Mouse (Mus musculus) liver (tissue): ENCODE results near the gene Mgat4c.

Source experiments
- DNase-seq: peaks from one replicate; pipeline ENCODE4 v3.0.0-alpha.2; 2020; ENCODE audit warnings: mixed read lengths

The Mgat4c gene

GRCm38 (mm10) chr10:101681437-101681912, at the start of gene Mgat4c:
TSS of gene Mgat4c (plus strand) at chr10:101681487.
- no peak for DNase-seq

GRCm38 (mm10) chr10:101635266-101635665, 46.0 kb upstream of the Mgat4c start:
- no peak for DNase-seq

- no peak for DNase-seq
These were observed 40.2 kb upstream of the Mgat4c start for GRCm38 (mm10) chr10:101641048-101641447.

- no peak for DNase-seq
These were observed 627 bp downstream of the Mgat4c start for GRCm38 (mm10) chr10:101681914-101682313.

GRCm38 (mm10) chr10:101761828-101762227, 80.5 kb downstream of the Mgat4c start:
- no peak for DNase-seq

GRCm38 (mm10) chr10:101770688-101771087, 89.4 kb downstream of the Mgat4c start:
- no peak for DNase-seq

- no peak for DNase-seq
These were observed 89.9 kb downstream of the Mgat4c start for GRCm38 (mm10) chr10:101771157-101771556.

GRCm38 (mm10) chr10:101783161-101783744, 102.0 kb downstream of the Mgat4c start:
- DNase-seq: no peak

GRCm38 (mm10) chr10:101795507-101795906, 114.2 kb downstream of the Mgat4c start:
- DNase-seq: no peak

GRCm38 (mm10) chr10:101798831-101799474, 117.7 kb downstream of the Mgat4c start:
- DNase-seq: no peak

- DNase-seq: no peak
These were observed 127.5 kb downstream of the Mgat4c start for GRCm38 (mm10) chr10:101808768-101809167.

- DNase-seq: no peak
These were observed 135.6 kb downstream of the Mgat4c start for GRCm38 (mm10) chr10:101816902-101817301.

- DNase-seq: no peak
These were observed 146.7 kb downstream of the Mgat4c start for GRCm38 (mm10) chr10:101827944-101828343.

- DNase-seq: no peak
These were observed 174.8 kb downstream of the Mgat4c start for GRCm38 (mm10) chr10:101856115-101856514.

GRCm38 (mm10) chr10:101889866-101890265, 208.6 kb downstream of the Mgat4c start:
- DNase-seq: no peak

- DNase-seq: no peak
These were observed 236.1 kb downstream of the Mgat4c start for GRCm38 (mm10) chr10:101917328-101917814.

- no peak for DNase-seq
These were observed 316.3 kb downstream of the Mgat4c start for GRCm38 (mm10) chr10:101997612-101998011.

- no peak for DNase-seq
These were observed 361.2 kb downstream of the Mgat4c start for GRCm38 (mm10) chr10:102042513-102042912.

- no peak for DNase-seq
These were observed 374.9 kb downstream of the Mgat4c start for GRCm38 (mm10) chr10:102056218-102056617.

GRCm38 (mm10) chr10:102056975-102057565, 375.8 kb downstream of the Mgat4c start:
- no peak for DNase-seq

GRCm38 (mm10) chr10:102074541-102075398, 393.5 kb downstream of the Mgat4c start:
- DNase-seq: no peak

GRCm38 (mm10) chr10:102123153-102123552, 441.9 kb downstream of the Mgat4c start:
- no peak for DNase-seq

- DNase-seq: no peak
These were observed 446.1 kb downstream of the Mgat4c start for GRCm38 (mm10) chr10:102127340-102127739.
